ENCODE assay signal across 7 mouse cellular contexts in the genomic region with DNA sequence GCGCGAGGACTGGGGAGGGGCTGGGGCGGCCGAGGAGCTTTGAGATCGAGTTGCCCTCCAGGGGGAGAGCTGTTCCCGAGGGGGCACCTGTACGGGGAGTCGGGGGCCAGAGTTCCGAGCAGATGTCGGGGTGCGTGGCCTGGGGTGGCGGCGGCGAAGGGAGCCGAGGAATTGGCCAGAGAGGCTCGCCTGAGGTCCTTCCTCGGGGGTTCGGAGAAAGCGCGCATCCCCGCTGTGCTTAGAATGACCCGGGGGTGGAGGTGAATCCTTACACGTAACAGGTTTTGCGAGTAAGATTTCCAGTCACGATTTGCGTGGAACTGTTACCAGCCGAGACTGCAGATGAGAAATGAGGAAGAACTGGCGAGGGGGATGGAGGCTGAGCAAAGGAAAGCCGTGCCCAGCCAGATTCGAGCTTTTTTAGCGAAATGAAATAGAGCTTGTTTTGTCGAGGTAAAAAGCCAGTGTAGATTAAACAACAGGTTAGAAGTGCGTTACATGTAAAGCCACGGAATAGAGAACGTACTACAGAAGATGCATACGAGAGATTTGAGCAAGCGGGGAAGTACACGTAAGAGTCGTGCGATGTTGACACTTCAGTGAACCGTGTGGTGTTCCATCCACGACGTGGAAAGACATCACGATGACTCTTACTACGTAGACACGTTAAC. TPM values are rescaled to one million over a fixed set of nuclear protein-coding genes. Genes with fewer than 3 reads are reported as not detected.
DNase-seq lines count a peak whose midpoint lies in the region; ATAC-seq and TF ChIP-seq lines count a peak whose summit lies in the region.

No protein-coding gene starts in this region.

- peak overlapping the region; percentile 91 for H3K9ac ChIP-seq in heart, embryonic 12.5 days
- peak overlapping the region; percentile 90 for H3K9ac ChIP-seq in lung, embryonic 16.5 days (ENCODE audit: low read length)

- ATAC-seq in heart, embryonic 12.5 days (ENCODE audit: insufficient number of reproducible peaks, low FRiP score), result no peak
- ATAC-seq in lung, embryonic 16.5 days (ENCODE audit: low read depth), result peak; percentile 52

- no peaks in the 10 kb centered on the region for H3K4me1 ChIP-seq in cortical plate, adult 2 months (ENCODE audit: control insufficient read depth, insufficient read depth, low read length)
- peaks cover 21% of the 10 kb centered on the region for H3K4me1 ChIP-seq in heart, embryonic 12.5 days (replicated peaks)
- H3K4me1 ChIP-seq in lung, embryonic 16.5 days (replicated peaks; ENCODE audit: control insufficient read depth, insufficient read depth, low read length), result 0 out of 2 replicates have a peak, but pooled peaks cover 8% of the 10 kb centered on the region

- TF ChIP-seq POLR2A in cortical plate, adult 2 months (IDR thresholded peaks at IDR 0.05; ENCODE audit: extremely low read depth, insufficient read depth, low read length), result no peak

- peak overlapping the region; percentile 64 for H3K4me3 ChIP-seq in cortical plate, adult 2 months (ENCODE audit: insufficient read depth, low read length)
- H3K4me3 ChIP-seq in heart, embryonic 12.5 days, result peak overlapping the region; percentile 85
- peak overlapping the region; percentile 95 for H3K4me3 ChIP-seq in lung, embryonic 16.5 days (ENCODE audit: low read length)

- peak overlapping the region; percentile 81 for H3K27ac ChIP-seq in cortical plate, adult 2 months (ENCODE audit: insufficient read depth, low read length)
- peak overlapping the region; percentile 85 for H3K27ac ChIP-seq in heart, embryonic 12.5 days (ENCODE audit: poor library complexity, severe bottlenecking)
- H3K27ac ChIP-seq in lung, embryonic 16.5 days (ENCODE audit: low read length), result peak overlapping the region; percentile 89

- peak overlapping the region; percentile 89 for H3K4me2 ChIP-seq in heart, embryonic 12.5 days
- H3K4me2 ChIP-seq in lung, embryonic 16.5 days (ENCODE audit: low read depth, low read length), result peak overlapping the region; percentile 78

- no peak for TF ChIP-seq CTCF in cortical plate, adult 2 months (IDR thresholded peaks at IDR 0.05; ENCODE audit: extremely low read depth, insufficient read depth, low read length)

- H3K9me3 ChIP-seq in heart, embryonic 12.5 days (replicated peaks), result peaks cover 5% of the 10 kb centered on the region; the same call in 1 of the 2 replicates
- H3K9me3 ChIP-seq in lung, embryonic 16.5 days (ENCODE audit: control insufficient read depth, low read length), result peaks cover 7% of the 10 kb centered on the region

- DNase-seq in A20 (ENCODE audit: low read depth, low spot score), result peak; percentile 85
- peak; percentile 61 to 69 for DNase-seq in CD8-positive naive resting alpha-beta T cell, adult 2 months (ENCODE audit: low read depth in 2 of 2, low spot score in 2 of 2)
- peak; percentile 24 to 48 for DNase-seq in kidney, postnatal 36 days
- peak; percentile 59 for DNase-seq in retina, postnatal 1 day

- peaks cover 14% of the 10 kb centered on the region for H3K36me3 ChIP-seq in heart, embryonic 12.5 days
- peaks cover 12% of the 10 kb centered on the region for H3K36me3 ChIP-seq in lung, embryonic 16.5 days (ENCODE audit: control insufficient read depth, insufficient read depth, low read length)

- 0% methylated on average over 46 of the region's 46 CpGs for WGBS in heart, embryonic 12.5 days
- WGBS in lung, embryonic 16.5 days, result under 1% methylated on average over 46 of the region's 46 CpGs

- H3K27me3 ChIP-seq in heart, embryonic 12.5 days (replicated peaks), result no peaks in the 10 kb centered on the region
- no peaks in the 10 kb centered on the region for H3K27me3 ChIP-seq in lung, embryonic 16.5 days (ENCODE audit: control insufficient read depth, insufficient read depth, low read depth, low read length)

RNA-seq across cellular contexts. Expression of a gene that starts 0.8 kb away (rescaled TPM):
- polyA plus RNA-seq in cortical plate, adult 2 months (2012; rRNA removed), result 82.2 and 84.3 TPM in 2 replicates
- 36.3 and 37.8 TPM in 2 replicates for polyA plus RNA-seq in heart, embryonic 12.5 days (2016; fragmentation: Nextera tagmentation; extraction: Ambion mirVana)
- polyA plus RNA-seq in lung, embryonic 16.5 days (2015; fragmentation: Nextera tagmentation; extraction: Ambion mirVana), result 52.3 and 57.7 TPM in 2 replicates

RNA-seq across cellular contexts. Expression of a gene that starts 22.7 kb away (rescaled TPM):
- 9.3 and 10.3 TPM in 2 replicates for polyA plus RNA-seq in cortical plate, adult 2 months (2012; rRNA removed)
- 13.9 and 15.1 TPM in 2 replicates for polyA plus RNA-seq in heart, embryonic 12.5 days (2016; fragmentation: Nextera tagmentation; extraction: Ambion mirVana)
- 21.3 and 22.9 TPM in 2 replicates for polyA plus RNA-seq in lung, embryonic 16.5 days (2015; fragmentation: Nextera tagmentation; extraction: Ambion mirVana)
